Mouse (Mus musculus): Measurements from ENCODE around the gene Btg4.

DNA sequence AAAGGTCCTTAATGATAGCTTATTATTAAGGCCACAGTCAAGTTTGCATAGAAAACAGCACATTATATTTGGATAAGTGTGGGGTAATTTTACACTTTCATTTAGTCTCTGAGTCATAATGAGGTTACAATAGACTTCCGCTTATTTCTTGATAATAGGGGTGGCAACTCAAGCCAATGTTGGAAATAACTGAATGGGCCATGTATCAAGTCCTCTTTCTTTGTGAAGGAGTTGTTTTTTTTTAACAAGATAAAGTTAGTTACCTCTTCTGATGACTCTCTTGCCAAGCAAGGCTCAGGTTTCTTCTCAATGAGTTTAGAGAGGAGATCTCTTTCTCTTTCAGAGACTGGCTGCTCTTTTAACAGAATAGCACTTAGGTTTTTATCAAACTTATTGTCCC, 77.6 kb downstream of the Btg4 start:
- no peak for TF ChIP-seq POLR2A (IDR thresholded peaks at IDR 0.05; ENCODE audit: insufficient read length, low read depth)
- no peak for TF ChIP-seq USF1 (IDR thresholded peaks at IDR 0.05; ENCODE audit: low read depth)
- no peak for TF ChIP-seq E2F4 (IDR thresholded peaks at IDR 0.05; ENCODE audit: insufficient read depth)
- TF ChIP-seq MAX (IDR thresholded peaks at IDR 0.05; ENCODE audit: low read depth): no peak
- TF ChIP-seq MYOD1 (IDR thresholded peaks at IDR 0.05; ENCODE audit: control insufficient read depth in 1 of 3, insufficient read length in 2 of 3, low read depth in 2 of 3): no peak
- no peak for TF ChIP-seq TCF12 (IDR thresholded peaks at IDR 0.05; ENCODE audit: insufficient read depth, poor library complexity, severe bottlenecking)
- TF ChIP-seq CEBPB (IDR thresholded peaks at IDR 0.05; ENCODE audit: insufficient read depth, poor library complexity, severe bottlenecking): no peak
- TF ChIP-seq TCF3 (IDR thresholded peaks at IDR 0.05; ENCODE audit: insufficient read length, low read depth): no peak
- no peak for TF ChIP-seq POLR2AphosphoS2 (IDR thresholded peaks at IDR 0.05; ENCODE audit: insufficient read length, low read depth)
- TF ChIP-seq REST (IDR thresholded peaks at IDR 0.05; ENCODE audit: insufficient read depth, insufficient read length): no peak

Measured in myocyte (in vitro differentiated cells).